Mouse (Mus musculus) embryo, embryonic 10.5 days (tissue): ENCODE data around the gene Adk.
"Not testable (repeated sequence)": the region's sequence is repeated elsewhere in the genome, so short reads cannot be mapped to it uniquely, and the experiment has no call there.

Experiments
- DNase-seq: peaks from one replicate; pipeline ENCODE4 v3.0.0-alpha.2; 2015; ENCODE audit warnings: low spot score

The Adk gene

GRCm38 (mm10) chr14:21065490-21066162, 13.3 kb downstream of the Adk start:
- no peak for DNase-seq

GRCm38 (mm10) chr14:21069594-21069993, 17.2 kb downstream of the Adk start:
- no peak for DNase-seq

GRCm38 (mm10) chr14:21073981-21074380, 21.6 kb downstream of the Adk start:
- no peak for DNase-seq

- no peak for DNase-seq
These were observed 22.3 kb downstream of the Adk start for GRCm38 (mm10) chr14:21074398-21075320.

GRCm38 (mm10) chr14:21075751-21076500, 23.6 kb downstream of the Adk start:
- DNase-seq = peak; percentile 92

- no peak for DNase-seq
These were observed 24.3 kb downstream of the Adk start for GRCm38 (mm10) chr14:21076501-21077194.

GRCm38 (mm10) chr14:21077939-21078338, 25.6 kb downstream of the Adk start:
- DNase-seq = no peak

- no peak for DNase-seq
These were observed 26.1 kb downstream of the Adk start for GRCm38 (mm10) chr14:21078511-21078910.

- DNase-seq = no peak
These were observed 30.4 kb downstream of the Adk start for GRCm38 (mm10) chr14:21082823-21083222.

GRCm38 (mm10) chr14:21085666-21086065, 33.3 kb downstream of the Adk start:
- DNase-seq = no peak

GRCm38 (mm10) chr14:21086106-21086505, 33.7 kb downstream of the Adk start:
- no peak for DNase-seq

- peak; percentile 66 for DNase-seq
These were observed 34.5 kb downstream of the Adk start for GRCm38 (mm10) chr14:21086827-21087351.

- DNase-seq = peak; percentile 32
These were observed 35.2 kb downstream of the Adk start for GRCm38 (mm10) chr14:21087390-21088060.

- DNase-seq = no peak
These were observed 36.4 kb downstream of the Adk start for GRCm38 (mm10) chr14:21088731-21089130.

- DNase-seq = no peak
These were observed 38.0 kb downstream of the Adk start for GRCm38 (mm10) chr14:21090400-21090799.

- DNase-seq = no peak
These were observed 38.6 kb downstream of the Adk start for GRCm38 (mm10) chr14:21090930-21091486.

GRCm38 (mm10) chr14:21094161-21094560, 41.8 kb downstream of the Adk start:
- DNase-seq = not testable (repeated sequence)

GRCm38 (mm10) chr14:21096279-21096678, 43.9 kb downstream of the Adk start:
- DNase-seq = no peak

GRCm38 (mm10) chr14:21096689-21097088, 44.3 kb downstream of the Adk start:
- DNase-seq = no peak

- DNase-seq = no peak
These were observed 47.0 kb downstream of the Adk start for GRCm38 (mm10) chr14:21099371-21099770.

- DNase-seq = no peak
These were observed 48.5 kb downstream of the Adk start for GRCm38 (mm10) chr14:21100876-21101275.
